Mouse (Mus musculus) embryonic facial prominence, embryonic 15.5 days (tissue): Measurements from ENCODE around the gene Camta2. TPM values are rescaled to one million over a fixed set of nuclear protein-coding genes. Genes with fewer than 3 reads are reported as not detected.
A peak's percentile ranks its signal among the peaks of the same experiment; 100 is the strongest.

Experiments used
- ATAC-seq: fragments of 200-750 bp; cut with Nextera tagmentation; 2 replicates; pipeline ENCODE4 v1.8.0; 2017; ENCODE audit warnings: low read depth, moderate TSS enrichment; ENCODE audit not compliant: insufficient number of reproducible peaks, low FRiP score, low TSS enrichment
- H3K27ac ChIP-seq: fragments of 300-500 bp; sonication (generic); replicated peaks from 2 replicates; pipeline ENCODE4 v1.5.1; 2015; ENCODE audit warnings: mild to moderate bottlenecking, inconsistent platforms
- H3K27me3 ChIP-seq: fragments of 300-500 bp; sonication (generic); 2 replicates; pipeline ENCODE4 v1.6.1; 2015; ENCODE audit warnings: inconsistent platforms
- H3K36me3 ChIP-seq: fragments of 300-500 bp; sonication (generic); 2 replicates; pipeline ENCODE4 v1.6.1; 2015; ENCODE audit warnings: mild to moderate bottlenecking, inconsistent platforms
- H3K4me1 ChIP-seq: fragments of 300-500 bp; sonication (generic); 2 replicates; pipeline ENCODE4 v1.6.1; 2015; ENCODE audit warnings: inconsistent platforms
- H3K4me2 ChIP-seq: fragments of 300-500 bp; sonication (generic); replicated peaks from 2 replicates; pipeline ENCODE4 v1.6.1; 2015; ENCODE audit warnings: mild to moderate bottlenecking, inconsistent platforms
- H3K4me3 ChIP-seq: fragments of 300-500 bp; sonication (generic); replicated peaks from 2 replicates; pipeline ENCODE4 v1.5.1; 2015; ENCODE audit warnings: mild to moderate bottlenecking, inconsistent platforms
- H3K9ac ChIP-seq: fragments of 300-500 bp; sonication (generic); 2 replicates; pipeline ENCODE4 v1.6.1; 2015; ENCODE audit warnings: inconsistent platforms
- H3K9me3 ChIP-seq: fragments of 300-500 bp; sonication (generic); replicated peaks from 2 replicates; pipeline ENCODE4 v1.6.1; 2016; ENCODE audit warnings: inconsistent platforms
- WGBS: fragments of 180-500 bp; shearing (Covaris S2); methylation state at CpG from one replicate; pipeline ENCODE4 v1.1.7; 2015; 5-methylcytosine and 5-hydroxymethylcytosine counted together
- polyA plus RNA-seq: library from polyadenylated mRNA; unstranded; fragments of >200 nt; fragmentation: Nextera tagmentation; extraction: Ambion mirVana; gene quantifications from 2 replicates; pipeline ENCODE4 v1.2.1, GENCODE M21; 2015

The Camta2 gene
- polyA plus RNA-seq, 1 experiment from 2014 or later: 17.5 TPM

- H3K27ac ChIP-seq: no peak overlapping the region
- no peaks in the 10 kb centered on the region for H3K27me3 ChIP-seq
- H3K9ac ChIP-seq: no peak overlapping the region
- 87% methylated on average over 16 of the region's 16 CpGs for WGBS
- ATAC-seq: no peak
- H3K4me2 ChIP-seq: peak overlapping the region; percentile 86
- H3K4me3 ChIP-seq: no peak overlapping the region
- no peaks in the 10 kb centered on the region for H3K9me3 ChIP-seq
- H3K4me1 ChIP-seq: peaks cover 36% of the 10 kb centered on the region
- H3K36me3 ChIP-seq: peaks cover 41% of the 10 kb centered on the region
These were observed 16.4 kb downstream of the Camta2 start for GRCm38 (mm10) chr11:70671333-70672047.

- ATAC-seq: no peak
- peak overlapping the region; percentile 86 for H3K4me2 ChIP-seq
- 43% methylated on average over 14 of the region's 14 CpGs for WGBS
These were observed 17.4 kb downstream of the Camta2 start for GRCm38 (mm10) chr11:70670483-70670882.

GRCm38 (mm10) chr11:70669582-70670345 lies 18.1 kb downstream of the Camta2 start:
- WGBS: under 1% methylated on average over 31 of the region's 31 CpGs
- Histone ChIP-seq H3K4me1 (peaks cover 36% of the 10 kb centered on the region), H3K27me3 (no peaks in the 10 kb centered on the region), H3K9ac (peak overlapping the region; percentile 68), H3K36me3 (peaks cover 40% of the 10 kb centered on the region), H3K27ac (peak overlapping the region; percentile 100), H3K4me3 (peak overlapping the region; percentile 73), H3K4me2 (peak overlapping the region; percentile 86), H3K9me3 (no peaks in the 10 kb centered on the region)
- ATAC-seq: peak; percentile 25

More at GRCm38 (mm10) chr11:70670483-70670882, 17.4 kb downstream of the Camta2 start:
- Histone ChIP-seq H3K4me3 (peak overlapping the region; percentile 73), H3K27me3 (no peaks in the 10 kb centered on the region), H3K9me3 (no peaks in the 10 kb centered on the region), H3K36me3 (peaks cover 36% of the 10 kb centered on the region), H3K4me1 (peaks cover 36% of the 10 kb centered on the region), H3K27ac (peak overlapping the region; percentile 100), H3K9ac (peak overlapping the region; percentile 68)

GRCm38 (mm10) chr11:70668771-70669505 lies 19.0 kb downstream of the Camta2 start, which contains the start of gene Spag7:
Gene Spag7, minus strand, starts transcription at chr11:70669416.
- Histone ChIP-seq H3K27ac (peak within 1 kb of the TSS; percentile 100), H3K9ac (peak within 1 kb of the TSS; percentile 68), H3K9me3 (no peaks in the 10 kb centered on the region), H3K27me3 (no peaks in the 10 kb centered on the region), H3K4me3 (peak within 1 kb of the TSS; percentile 73), H3K4me1 (peaks cover 36% of the 10 kb centered on the region), H3K36me3 (peaks cover 41% of the 10 kb centered on the region), H3K4me2 (peak within 1 kb of the TSS; percentile 86)
- under 1% methylated on average over 44 of the region's 44 CpGs for WGBS
- ATAC-seq: peak; percentile 95

GRCm38 (mm10) chr11:70668335-70668770 lies 19.6 kb downstream of the Camta2 start:
- Histone ChIP-seq H3K9ac (peak overlapping the region; percentile 50), H3K4me1 (peaks cover 36% of the 10 kb centered on the region), H3K9me3 (no peaks in the 10 kb centered on the region), H3K27me3 (no peaks in the 10 kb centered on the region), H3K4me2 (peak overlapping the region; percentile 86), H3K4me3 (peak overlapping the region; percentile 73), H3K36me3 (peaks cover 41% of the 10 kb centered on the region), H3K27ac (peak overlapping the region; percentile 100)
- WGBS: under 1% methylated on average over 15 of the region's 15 CpGs
- peak; percentile 63 for ATAC-seq

GRCm38 (mm10) chr11:70667271-70668150 lies 20.4 kb downstream of the Camta2 start:
- H3K4me2 ChIP-seq: peak overlapping the region; percentile 86
- peak overlapping the region; percentile 50; the same call in 1 of the 2 replicates for H3K9ac ChIP-seq
- 44% methylated on average over 14 of the region's 14 CpGs for WGBS
- H3K36me3 ChIP-seq: peaks cover 45% of the 10 kb centered on the region
- H3K4me3 ChIP-seq: peak overlapping the region; percentile 73
- peak overlapping the region; percentile 100 for H3K27ac ChIP-seq
- H3K4me1 ChIP-seq: peaks cover 36% of the 10 kb centered on the region
- no peak for ATAC-seq
- no peaks in the 10 kb centered on the region for H3K9me3 ChIP-seq
- no peaks in the 10 kb centered on the region for H3K27me3 ChIP-seq

GRCm38 (mm10) chr11:70666687-70667086 lies 21.2 kb downstream of the Camta2 start:
- Histone ChIP-seq H3K4me2 (no peak overlapping the region), H3K4me3 (no peak overlapping the region), H3K9me3 (no peaks in the 10 kb centered on the region), H3K27ac (no peak overlapping the region), H3K27me3 (no peaks in the 10 kb centered on the region), H3K36me3 (peaks cover 52% of the 10 kb centered on the region), H3K9ac (no peak overlapping the region), H3K4me1 (peaks cover 36% of the 10 kb centered on the region)
- ATAC-seq: no peak
- 91% methylated on average over 8 of the region's 8 CpGs for WGBS

GRCm38 (mm10) chr11:70664741-70665140 lies 23.2 kb downstream of the Camta2 start:
- no peak overlapping the region for H3K9ac ChIP-seq
- peaks cover 18% of the 10 kb centered on the region for H3K4me1 ChIP-seq
- H3K4me3 ChIP-seq: no peak overlapping the region
- no peaks in the 10 kb centered on the region for H3K27me3 ChIP-seq
- H3K9me3 ChIP-seq: no peaks in the 10 kb centered on the region
- H3K4me2 ChIP-seq: no peak overlapping the region
- 96% methylated on average over 9 of the region's 9 CpGs for WGBS
- H3K27ac ChIP-seq: no peak overlapping the region
- H3K36me3 ChIP-seq: peaks cover 56% of the 10 kb centered on the region
- ATAC-seq: no peak

GRCm38 (mm10) chr11:70663957-70664356 lies 23.9 kb downstream of the Camta2 start:
- no peak for ATAC-seq
- no peak overlapping the region for H3K4me3 ChIP-seq
- H3K27ac ChIP-seq: no peak overlapping the region
- H3K4me2 ChIP-seq: no peak overlapping the region
- no peaks in the 10 kb centered on the region for H3K27me3 ChIP-seq
- peaks cover 56% of the 10 kb centered on the region for H3K36me3 ChIP-seq
- WGBS: 86% methylated on average over 6 of the region's 6 CpGs
- no peaks in the 10 kb centered on the region for H3K9me3 ChIP-seq
- H3K4me1 ChIP-seq: peaks cover 19% of the 10 kb centered on the region
- H3K9ac ChIP-seq: no peak overlapping the region

GRCm38 (mm10) chr11:70663101-70663500 lies 24.8 kb downstream of the Camta2 start:
- 91% methylated on average over 8 of the region's 8 CpGs for WGBS
- H3K9me3 ChIP-seq: no peaks in the 10 kb centered on the region
- no peak overlapping the region for H3K9ac ChIP-seq
- ATAC-seq: no peak
- no peak overlapping the region for H3K27ac ChIP-seq
- peaks cover 56% of the 10 kb centered on the region for H3K36me3 ChIP-seq
- no peaks in the 10 kb centered on the region for H3K27me3 ChIP-seq
- no peak overlapping the region for H3K4me2 ChIP-seq
- H3K4me1 ChIP-seq: peaks cover 21% of the 10 kb centered on the region
- H3K4me3 ChIP-seq: no peak overlapping the region
